Mouse (Mus musculus) induced T-regulatory cell, adult 2 months (primary cell): ENCODE measurements around the gene Tmem223.

Experiments
- DNase-seq: peaks from one replicate; pipeline ENCODE4 v3.0.0-alpha.2; 2012; ENCODE audit warnings: low read depth

Tmem223 gene

DNA sequence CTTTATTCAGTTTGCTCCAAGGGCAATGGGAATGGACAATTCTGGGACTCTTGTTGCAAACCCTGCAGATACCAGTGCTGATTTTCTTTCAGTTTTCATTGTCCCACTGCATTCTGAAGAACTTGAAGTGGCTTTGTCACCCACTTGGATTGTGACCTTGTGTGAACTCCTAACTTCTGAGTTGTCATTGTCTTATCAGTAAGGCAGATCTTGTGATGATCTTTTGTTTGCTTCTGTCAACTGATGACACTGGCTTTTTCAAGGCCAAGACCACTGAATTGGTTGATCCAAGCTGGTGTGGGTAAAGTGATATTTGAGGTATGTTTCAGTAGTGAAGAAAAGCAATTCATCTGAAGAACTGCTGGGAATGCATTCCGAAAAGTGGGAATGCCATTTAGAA, 25.4 kb upstream of the Tmem223 start:
- no peak for DNase-seq

- DNase-seq, result peak; percentile 56
Observed at GRCm38 (mm10) chr19:8747368-8747767, 23.4 kb upstream of the Tmem223 start.

DNA sequence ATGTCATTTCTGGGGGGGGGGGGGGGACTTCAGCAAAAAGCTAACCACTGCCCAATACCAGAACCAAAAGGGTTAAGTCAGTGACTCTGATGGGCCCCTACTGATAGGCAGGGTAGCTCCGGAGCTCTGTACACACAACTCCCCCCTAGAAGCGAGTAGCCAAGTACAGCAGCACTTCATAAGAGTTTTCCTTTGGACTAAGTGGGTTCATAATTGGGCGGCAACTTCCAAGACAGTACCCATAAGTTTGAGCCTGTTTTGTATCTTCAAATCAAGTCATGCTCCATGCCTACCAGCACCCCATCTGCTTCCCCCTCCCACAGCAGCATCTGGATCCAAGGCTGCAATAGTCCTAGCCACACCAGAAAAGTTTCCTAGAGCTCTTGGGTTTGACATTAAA, 15.1 kb upstream of the Tmem223 start:
- DNase-seq, result no peak

DNA sequence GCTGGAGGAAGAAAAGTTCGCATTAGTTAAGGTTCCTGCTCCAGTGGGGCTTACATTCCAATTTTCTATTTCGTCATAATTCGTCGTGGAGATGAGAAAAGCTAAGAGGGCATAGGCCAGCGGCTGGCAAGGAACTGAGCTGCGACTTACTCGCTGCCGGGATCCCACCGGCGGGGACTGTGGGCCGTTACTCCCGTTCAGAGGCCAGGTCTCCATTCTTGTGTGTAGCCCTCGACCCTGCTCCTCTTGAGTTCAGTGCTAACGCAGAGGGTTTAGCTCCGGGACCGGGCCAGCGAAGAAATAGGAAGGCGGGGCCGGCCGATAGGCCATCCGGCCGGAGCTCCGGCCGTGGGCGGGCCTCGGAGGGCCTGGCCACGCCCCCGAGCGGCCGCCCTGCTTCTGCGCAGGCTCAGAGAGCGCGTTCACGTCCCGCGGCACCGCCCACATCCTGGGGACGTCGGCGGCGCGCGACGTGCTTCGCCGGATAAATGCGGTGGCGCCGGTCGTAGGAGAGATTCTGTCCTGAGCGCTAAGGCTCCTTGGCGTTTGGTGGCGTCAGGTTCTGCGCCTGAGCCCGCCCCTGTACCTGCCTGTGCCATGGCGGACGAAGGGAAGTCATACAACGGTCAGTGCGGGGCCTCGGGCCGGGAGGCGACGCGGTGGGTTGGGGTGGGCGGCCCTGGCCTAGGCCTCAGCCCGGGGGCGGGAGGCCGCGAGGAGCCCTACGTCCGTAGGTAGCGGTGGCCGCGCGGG, 14.0 kb upstream of the Tmem223 start, which contains the start of gene Nxf1:
TSS of gene Nxf1 (plus strand) at position 439 of the 753 bp plus-strand sequence.
- peak; percentile 97 for DNase-seq

GRCm38 (mm10) chr19:8757471-8757998, 13.3 kb upstream of the Tmem223 start:
- DNase-seq, result peak; percentile 66

- DNase-seq, result no peak
Observed at GRCm38 (mm10) chr19:8758899-8759298, 11.9 kb upstream of the Tmem223 start.

DNA sequence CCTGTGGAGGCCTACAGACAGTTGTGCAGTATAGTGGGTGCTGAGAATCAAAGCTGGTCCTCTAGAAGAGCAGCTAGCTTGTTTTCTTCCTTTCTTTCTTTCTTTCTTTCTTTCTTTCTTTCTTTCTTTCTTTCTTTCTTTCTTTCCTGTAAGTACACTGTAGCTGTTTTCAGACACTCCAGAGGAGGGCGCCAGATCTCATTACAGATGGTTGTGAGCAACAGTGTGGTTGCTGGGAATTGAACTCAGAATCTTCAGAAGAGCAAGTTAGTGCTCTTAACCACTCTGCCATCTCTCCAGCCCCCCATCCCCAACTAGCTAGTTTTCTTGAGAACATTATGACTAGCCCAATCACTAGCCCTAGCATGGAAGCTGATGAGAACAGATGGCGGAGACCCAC, 10.0 kb upstream of the Tmem223 start:
- DNase-seq, result peak; percentile 52

DNA sequence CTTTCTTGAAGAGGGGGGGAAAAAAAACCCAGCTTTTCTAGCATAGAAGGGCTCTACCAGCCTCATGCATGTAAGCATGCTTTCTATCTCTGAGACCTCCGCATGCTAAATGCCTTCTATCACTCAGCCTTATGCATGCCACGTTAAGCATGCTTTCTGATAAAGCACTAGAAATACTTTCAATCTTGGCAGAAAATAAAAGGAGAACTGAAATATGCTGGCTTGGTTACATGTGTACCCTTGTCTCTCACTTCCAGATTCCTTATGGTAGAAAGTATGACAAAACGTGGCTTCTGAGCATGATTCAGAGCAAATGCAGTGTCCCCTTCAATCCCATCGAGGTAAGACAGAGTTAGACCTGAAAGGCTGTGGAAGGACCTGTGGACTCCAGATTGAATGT, 7.5 kb upstream of the Tmem223 start:
- no peak for DNase-seq

GRCm38 (mm10) chr19:8765562-8765961, 5.2 kb upstream of the Tmem223 start:
- DNase-seq, result no peak

GRCm38 (mm10) chr19:8772996-8773395, 2.2 kb downstream of the Tmem223 start:
- no peak for DNase-seq

DNA sequence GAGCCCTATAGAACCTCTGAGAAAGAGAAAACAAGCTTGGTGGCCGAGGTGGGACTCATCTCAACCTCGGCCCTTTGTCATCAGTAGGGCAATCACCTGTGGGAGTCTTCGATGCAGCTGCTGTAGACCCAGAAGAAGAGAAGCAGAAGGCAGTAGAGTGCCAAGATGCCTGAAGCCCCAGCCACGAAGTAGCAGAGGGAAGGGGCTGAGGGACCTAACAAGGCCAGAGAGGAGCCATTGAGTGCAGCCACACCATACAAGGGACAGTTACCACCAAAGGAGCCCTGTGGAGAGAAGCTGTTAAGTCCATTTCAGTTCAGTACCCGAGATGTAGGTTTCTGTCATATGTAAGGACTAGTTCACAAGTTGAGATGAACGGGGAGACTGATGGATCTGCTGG, 2.6 kb downstream of the Tmem223 start:
- DNase-seq, result no peak

GRCm38 (mm10) chr19:8774086-8774835, 3.5 kb downstream of the Tmem223 start, which contains the start of gene Tmem179b:
TSS of gene Tmem179b (minus strand) at chr19:8774467.
- DNase-seq, result peak; percentile 99

DNA sequence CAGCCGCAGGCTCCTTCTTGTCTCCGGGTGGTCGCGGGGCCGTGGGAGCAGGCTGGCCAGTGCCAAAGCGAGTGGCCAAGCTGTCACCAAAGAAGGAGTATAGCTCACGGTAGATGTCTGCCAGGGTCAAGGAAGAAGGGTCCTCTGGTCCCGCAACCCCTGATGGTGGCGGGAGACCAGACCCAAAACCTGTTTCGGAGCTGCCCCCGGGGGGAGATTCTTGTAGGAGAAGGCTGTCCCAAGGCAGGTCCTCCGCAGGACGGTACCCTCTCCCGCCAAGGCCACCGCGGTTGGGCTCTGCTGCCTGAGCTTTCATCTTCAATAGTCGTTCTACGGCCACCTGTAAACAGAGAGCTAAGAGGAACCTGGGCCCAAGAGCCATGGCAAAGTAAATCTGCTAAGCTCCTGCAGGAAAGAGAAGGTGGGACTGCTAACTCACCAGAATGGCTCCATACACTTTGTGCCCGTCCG, 4.2 kb downstream of the Tmem223 start:
- no peak for DNase-seq

GRCm38 (mm10) chr19:8786008-8786781, 15.4 kb downstream of the Tmem223 start, which contains the start of gene Taf6l:
TSS of gene Taf6l (minus strand) at chr19:8786417.
- DNase-seq, result peak; percentile 97

DNA sequence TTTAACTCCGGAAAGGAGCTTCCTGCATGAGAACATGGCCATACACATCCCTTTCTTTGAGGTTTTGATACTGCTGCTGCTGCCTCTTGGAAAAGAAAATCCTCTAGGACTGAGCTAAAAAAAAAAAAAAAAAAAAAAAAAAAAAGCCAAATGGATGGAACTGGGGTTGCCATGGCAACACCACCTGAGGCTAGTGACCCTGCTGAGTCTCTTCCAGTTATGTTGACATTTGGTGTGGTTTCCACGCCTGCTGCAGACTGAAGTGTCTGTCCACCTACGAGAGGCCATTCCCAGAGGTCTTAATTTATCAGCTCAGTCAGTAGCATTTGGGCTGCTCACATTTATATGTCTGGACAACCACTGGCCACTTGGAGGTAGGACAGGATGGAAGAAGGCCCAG, 17.7 kb downstream of the Tmem223 start:
- no peak for DNase-seq

- no peak for DNase-seq
Observed at GRCm38 (mm10) chr19:8789171-8789570, 18.4 kb downstream of the Tmem223 start.

- no peak for DNase-seq
Observed at GRCm38 (mm10) chr19:8790171-8790570, 19.4 kb downstream of the Tmem223 start.

DNA sequence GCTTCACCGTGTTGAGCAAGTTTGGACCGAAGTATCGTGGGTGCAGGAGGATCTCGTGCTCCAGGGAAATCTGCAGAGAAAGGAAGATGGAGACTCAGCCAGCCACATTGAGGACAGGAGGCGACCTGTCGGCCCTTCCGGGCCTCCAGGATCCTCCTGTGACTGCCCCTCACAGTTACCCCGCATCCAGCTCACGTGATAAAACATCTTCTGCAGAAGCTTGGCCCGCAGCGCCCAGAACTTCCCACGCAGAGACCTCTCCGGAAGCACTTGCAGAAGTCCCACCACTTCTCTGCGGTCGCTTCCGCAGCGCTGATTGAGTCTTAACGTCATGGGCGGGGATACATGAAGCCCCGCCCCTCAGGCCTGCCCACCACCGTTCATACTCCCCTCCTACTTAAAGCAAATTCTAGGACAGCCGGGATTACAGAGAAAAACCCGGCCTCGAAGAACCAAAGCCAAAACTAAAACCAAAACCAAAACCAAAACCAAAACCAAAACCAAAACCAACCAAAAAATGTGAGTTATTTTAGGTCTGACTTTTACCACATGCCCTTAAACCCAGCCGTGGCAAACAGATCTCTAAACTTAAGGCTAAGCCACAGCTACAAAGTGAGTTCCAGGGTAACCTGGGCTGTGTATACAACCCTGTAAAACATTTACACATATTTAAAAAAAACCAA, 27.6 kb downstream of the Tmem223 start, which contains the start of gene Polr2g:
TSS of gene Polr2g (minus strand) at position 314 of the 683 bp plus-strand sequence.
- DNase-seq, result peak; percentile 96

- no peak for DNase-seq
Observed at GRCm38 (mm10) chr19:8798947-8799315, 28.1 kb downstream of the Tmem223 start.

- DNase-seq, result peak; percentile 98
Observed at GRCm38 (mm10) chr19:8802130-8802821, 31.5 kb downstream of the Tmem223 start, which contains the start of gene Zbtb3. TSS of gene Zbtb3 (plus strand) at chr19:8802555.
